Mouse (Mus musculus): ENCODE measurements at regions not wholly inside any gene's neighbourhood (a gene's known extent, or its start where the extent isn't known, plus 50 kb on each side); places are given as distances from the start of the nearest gene placed in this dataset.

- TF ChIP-seq CTCF (IDR thresholded peaks at IDR 0.05): no peak
- TF ChIP-seq POLR2A (IDR thresholded peaks at IDR 0.05; ENCODE audit: insufficient read depth, low read depth, low read length): no peak
- TF ChIP-seq EP300 (IDR thresholded peaks at IDR 0.05; ENCODE audit: insufficient read depth, low read depth, low read length): no peak
These were observed 531.1 kb upstream of the Tbl1xr1 start for GRCm38 (mm10) chr3:21545156-21545893.
